Mouse (Mus musculus): ENCODE results near the gene Rtn4rl1. TPM values are rescaled to one million over a fixed set of nuclear protein-coding genes. Genes with fewer than 3 reads are reported as not detected.
A peak's percentile ranks its signal among the peaks of the same experiment; 100 is the strongest.

Rtn4rl1 gene
- polyA plus RNA-seq, 1 experiment from 2014 or later, result 2.0 TPM

- no peak overlapping the region for H3K4me2 ChIP-seq (ENCODE audit: low read length)
- no peak overlapping the region for H3K4me3 ChIP-seq (ENCODE audit: low read depth, low read length)
- 83% methylated on average over 4 of the region's 4 CpGs for WGBS
- DNase-seq (ENCODE audit: low spot score), result no peak
- no peak overlapping the region for H3K9ac ChIP-seq (ENCODE audit: low read length)
- no peak for ATAC-seq (replicated peaks; ENCODE audit: low FRiP score, low TSS enrichment, low read depth)
- H3K36me3 ChIP-seq (ENCODE audit: control insufficient read depth, insufficient read depth, low read length), result no peaks in the 10 kb centered on the region
- H3K9me3 ChIP-seq (ENCODE audit: control insufficient read depth, low read length), result no peaks in the 10 kb centered on the region
- no peak overlapping the region for H3K27ac ChIP-seq (ENCODE audit: low read depth)
- no peaks in the 10 kb centered on the region for H3K4me1 ChIP-seq (replicated peaks; ENCODE audit: control insufficient read depth, insufficient read depth, low read length)
- no peaks in the 10 kb centered on the region for H3K27me3 ChIP-seq (replicated peaks; ENCODE audit: control insufficient read depth, insufficient read depth, low read length)
Observed at GRCm38 (mm10) chr11:75269213-75269612, 75.6 kb downstream of the Rtn4rl1 start.

- 78% methylated on average over 8 of the region's 8 CpGs for WGBS
- ATAC-seq (replicated peaks; ENCODE audit: low FRiP score, low TSS enrichment, low read depth) (no peak), DNase-seq (ENCODE audit: low spot score) (no peak)
- no peak overlapping the region for H3K9ac ChIP-seq (ENCODE audit: low read length)
- no peaks in the 10 kb centered on the region for H3K36me3 ChIP-seq (ENCODE audit: control insufficient read depth, insufficient read depth, low read length)
- H3K27ac ChIP-seq (ENCODE audit: low read depth), result no peak overlapping the region
- H3K27me3 ChIP-seq (replicated peaks; ENCODE audit: control insufficient read depth, insufficient read depth, low read length), result no peaks in the 10 kb centered on the region
- H3K9me3 ChIP-seq (ENCODE audit: control insufficient read depth, low read length), result no peaks in the 10 kb centered on the region
- peaks cover 9% of the 10 kb centered on the region; the same call in 1 of the 2 replicates for H3K4me1 ChIP-seq (replicated peaks; ENCODE audit: control insufficient read depth, insufficient read depth, low read length)
- no peak overlapping the region for H3K4me2 ChIP-seq (ENCODE audit: low read length)
- no peak overlapping the region for H3K4me3 ChIP-seq (ENCODE audit: low read depth, low read length)
Observed at GRCm38 (mm10) chr11:75270276-75270984, 76.8 kb downstream of the Rtn4rl1 start.

GRCm38 (mm10) chr11:75270985-75271434, 77.4 kb downstream of the Rtn4rl1 start:
- Histone ChIP-seq H3K36me3 (ENCODE audit: control insufficient read depth, insufficient read depth, low read length) (no peaks in the 10 kb centered on the region), H3K4me1 (replicated peaks; ENCODE audit: control insufficient read depth, insufficient read depth, low read length) (peaks cover 9% of the 10 kb centered on the region; the same call in 1 of the 2 replicates), H3K4me3 (ENCODE audit: low read depth, low read length) (no peak overlapping the region), H3K4me2 (ENCODE audit: low read length) (no peak overlapping the region), H3K9me3 (ENCODE audit: control insufficient read depth, low read length) (no peaks in the 10 kb centered on the region), H3K27ac (ENCODE audit: low read depth) (no peak overlapping the region), H3K9ac (ENCODE audit: low read length) (no peak overlapping the region), H3K27me3 (replicated peaks; ENCODE audit: control insufficient read depth, insufficient read depth, low read length) (no peaks in the 10 kb centered on the region)
- DNase-seq (ENCODE audit: low spot score) (no peak), ATAC-seq (replicated peaks; ENCODE audit: low FRiP score, low TSS enrichment, low read depth) (no peak)
- WGBS, result 72% methylated on average over 7 of the region's 7 CpGs

GRCm38 (mm10) chr11:75273466-75273865, 79.9 kb downstream of the Rtn4rl1 start:
- Histone ChIP-seq H3K27me3 (replicated peaks; ENCODE audit: control insufficient read depth, insufficient read depth, low read length) (no peaks in the 10 kb centered on the region), H3K4me3 (ENCODE audit: low read depth, low read length) (no peak overlapping the region), H3K9me3 (ENCODE audit: control insufficient read depth, low read length) (no peaks in the 10 kb centered on the region), H3K4me1 (replicated peaks; ENCODE audit: control insufficient read depth, insufficient read depth, low read length) (peaks cover 9% of the 10 kb centered on the region; the same call in 1 of the 2 replicates), H3K36me3 (ENCODE audit: control insufficient read depth, insufficient read depth, low read length) (no peaks in the 10 kb centered on the region), H3K9ac (ENCODE audit: low read length) (no peak overlapping the region), H3K27ac (ENCODE audit: low read depth) (no peak overlapping the region), H3K4me2 (ENCODE audit: low read length) (no peak overlapping the region)
- ATAC-seq (replicated peaks; ENCODE audit: low FRiP score, low TSS enrichment, low read depth) (no peak), DNase-seq (ENCODE audit: low spot score) (no peak)
- WGBS, result 30% methylated on average over 8 of the region's 8 CpGs

- peaks cover 12% of the 10 kb centered on the region; the same call in 1 of the 2 replicates for H3K4me1 ChIP-seq (replicated peaks; ENCODE audit: control insufficient read depth, insufficient read depth, low read length)
- DNase-seq (ENCODE audit: low spot score), result no peak
- ATAC-seq (replicated peaks; ENCODE audit: low FRiP score, low TSS enrichment, low read depth), result no peak
- H3K9me3 ChIP-seq (ENCODE audit: control insufficient read depth, low read length), result no peaks in the 10 kb centered on the region
- no peaks in the 10 kb centered on the region for H3K36me3 ChIP-seq (ENCODE audit: control insufficient read depth, insufficient read depth, low read length)
- H3K9ac ChIP-seq (ENCODE audit: low read length), result no peak overlapping the region
- WGBS, result 29% methylated on average over 6 of the region's 6 CpGs
- no peak overlapping the region for H3K4me3 ChIP-seq (ENCODE audit: low read depth, low read length)
- H3K27me3 ChIP-seq (replicated peaks; ENCODE audit: control insufficient read depth, insufficient read depth, low read length), result peaks cover 1% of the 10 kb centered on the region; the same call in 1 of the 2 replicates
- no peak overlapping the region for H3K27ac ChIP-seq (ENCODE audit: low read depth)
- no peak overlapping the region for H3K4me2 ChIP-seq (ENCODE audit: low read length)
Observed at GRCm38 (mm10) chr11:75275035-75275434, 81.5 kb downstream of the Rtn4rl1 start.

GRCm38 (mm10) chr11:75278115-75278514, 84.5 kb downstream of the Rtn4rl1 start:
- no peak for DNase-seq (ENCODE audit: low spot score)
- H3K36me3 ChIP-seq (ENCODE audit: control insufficient read depth, insufficient read depth, low read length), result no peaks in the 10 kb centered on the region
- no peaks in the 10 kb centered on the region for H3K9me3 ChIP-seq (ENCODE audit: control insufficient read depth, low read length)
- WGBS, result 69% methylated on average over 7 of the region's 7 CpGs
- H3K9ac ChIP-seq (ENCODE audit: low read length), result no peak overlapping the region
- peaks cover 31% of the 10 kb centered on the region for H3K27me3 ChIP-seq (replicated peaks; ENCODE audit: control insufficient read depth, insufficient read depth, low read length)
- H3K4me2 ChIP-seq (ENCODE audit: low read length), result no peak overlapping the region
- H3K4me1 ChIP-seq (replicated peaks; ENCODE audit: control insufficient read depth, insufficient read depth, low read length), result peaks cover 20% of the 10 kb centered on the region
- H3K27ac ChIP-seq (ENCODE audit: low read depth), result no peak overlapping the region
- no peak overlapping the region for H3K4me3 ChIP-seq (ENCODE audit: low read depth, low read length)
- ATAC-seq (replicated peaks; ENCODE audit: low FRiP score, low TSS enrichment, low read depth), result no peak

- H3K9ac ChIP-seq (ENCODE audit: low read length), result no peak overlapping the region
- peak overlapping the region; percentile 20; the same call in 1 of the 2 replicates for H3K4me3 ChIP-seq (ENCODE audit: low read depth, low read length)
- H3K4me2 ChIP-seq (ENCODE audit: low read length), result peak overlapping the region; percentile 51
- H3K4me1 ChIP-seq (replicated peaks; ENCODE audit: control insufficient read depth, insufficient read depth, low read length), result peaks cover 20% of the 10 kb centered on the region
- no peaks in the 10 kb centered on the region for H3K9me3 ChIP-seq (ENCODE audit: control insufficient read depth, low read length)
- 16% methylated on average over 4 of the region's 4 CpGs for WGBS
- no peaks in the 10 kb centered on the region for H3K36me3 ChIP-seq (ENCODE audit: control insufficient read depth, insufficient read depth, low read length)
- ATAC-seq (replicated peaks; ENCODE audit: low FRiP score, low TSS enrichment, low read depth) (no peak), DNase-seq (ENCODE audit: low spot score) (no peak)
- no peak overlapping the region for H3K27ac ChIP-seq (ENCODE audit: low read depth)
- H3K27me3 ChIP-seq (replicated peaks; ENCODE audit: control insufficient read depth, insufficient read depth, low read length), result peaks cover 34% of the 10 kb centered on the region
Observed at GRCm38 (mm10) chr11:75279013-75279341, 85.4 kb downstream of the Rtn4rl1 start.

GRCm38 (mm10) chr11:75279342-75280065, 85.9 kb downstream of the Rtn4rl1 start:
- H3K9me3 ChIP-seq (ENCODE audit: control insufficient read depth, low read length), result no peaks in the 10 kb centered on the region
- H3K4me2 ChIP-seq (ENCODE audit: low read length), result peak overlapping the region; percentile 51
- WGBS, result 16% methylated on average over 16 of the region's 16 CpGs
- ATAC-seq (replicated peaks; ENCODE audit: low FRiP score, low TSS enrichment, low read depth), result no peak
- peaks cover 19% of the 10 kb centered on the region for H3K4me1 ChIP-seq (replicated peaks; ENCODE audit: control insufficient read depth, insufficient read depth, low read length)
- no peaks in the 10 kb centered on the region for H3K36me3 ChIP-seq (ENCODE audit: control insufficient read depth, insufficient read depth, low read length)
- peak overlapping the region; percentile 20; the same call in 1 of the 2 replicates for H3K4me3 ChIP-seq (ENCODE audit: low read depth, low read length)
- H3K27ac ChIP-seq (ENCODE audit: low read depth), result no peak overlapping the region
- H3K9ac ChIP-seq (ENCODE audit: low read length), result peak overlapping the region; percentile 29; the same call in 1 of the 2 replicates
- DNase-seq (ENCODE audit: low spot score), result no peak
- peaks cover 37% of the 10 kb centered on the region for H3K27me3 ChIP-seq (replicated peaks; ENCODE audit: control insufficient read depth, insufficient read depth, low read length)
